Mouse (Mus musculus): ENCODE measurements around the gene Sv2a. TPM values are rescaled to one million over a fixed set of nuclear protein-coding genes. Genes with fewer than 3 reads are reported as not detected.

Gene Sv2a
- polyA plus RNA-seq, 1 experiment from 2014 or later: 2.9 TPM

DNA sequence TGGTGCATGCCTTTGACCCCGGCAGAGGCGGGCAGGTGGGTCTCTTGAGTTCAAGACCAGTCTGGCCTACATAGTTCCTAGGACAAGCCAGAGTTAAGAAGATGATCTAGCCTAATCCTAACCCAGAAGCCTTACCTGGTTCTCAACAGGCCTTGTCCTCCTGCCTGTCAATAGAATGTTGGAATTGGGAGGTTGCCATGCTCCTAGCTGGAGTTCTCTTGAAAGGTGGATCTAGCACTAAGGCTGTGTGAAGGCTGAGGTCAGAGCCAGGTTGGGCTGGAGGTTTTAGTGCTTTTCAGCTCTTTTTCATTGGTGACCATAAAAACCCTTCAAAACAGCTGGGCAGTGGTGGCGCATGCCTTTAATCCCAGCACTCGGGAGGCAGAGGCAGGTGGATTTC, 2.5 kb upstream of the Sv2a start:
- H3K4me1 ChIP-seq (replicated peaks; ENCODE audit: control insufficient read depth, insufficient read depth): 0 out of 2 replicates have a peak, but pooled peaks cover 5% of the 10 kb centered on the region
- TF ChIP-seq CTCF (IDR thresholded peaks at IDR 0.05; ENCODE audit: low read depth) (no peak), EP300 (optimal IDR thresholded peaks at IDR 0.05) (no peak)
- WGBS: 93% methylated on average over 4 of the region's 4 CpGs
- peaks cover 4% of the 10 kb centered on the region; the same call in 1 of the 2 replicates for H3K36me3 ChIP-seq (ENCODE audit: control insufficient read depth, insufficient read depth, low read length)
- no peak overlapping the region for H3K4me3 ChIP-seq (ENCODE audit: low read depth, low read length)
- ATAC-seq (ENCODE audit: low FRiP score, low TSS enrichment) (no peak), DNase-seq (ENCODE audit: low spot score) (no peak)
- H3K9ac ChIP-seq (ENCODE audit: low read length): no peak overlapping the region
- no peak overlapping the region for H3K27ac ChIP-seq (replicated peaks)
- H3K9me3 ChIP-seq (ENCODE audit: control insufficient read depth, low read length): no peaks in the 10 kb centered on the region
- no peaks in the 10 kb centered on the region for H3K27me3 ChIP-seq (ENCODE audit: control insufficient read depth, insufficient read depth, low read length)
- no peak overlapping the region for H3K4me2 ChIP-seq (replicated peaks; ENCODE audit: low read depth)

DNA sequence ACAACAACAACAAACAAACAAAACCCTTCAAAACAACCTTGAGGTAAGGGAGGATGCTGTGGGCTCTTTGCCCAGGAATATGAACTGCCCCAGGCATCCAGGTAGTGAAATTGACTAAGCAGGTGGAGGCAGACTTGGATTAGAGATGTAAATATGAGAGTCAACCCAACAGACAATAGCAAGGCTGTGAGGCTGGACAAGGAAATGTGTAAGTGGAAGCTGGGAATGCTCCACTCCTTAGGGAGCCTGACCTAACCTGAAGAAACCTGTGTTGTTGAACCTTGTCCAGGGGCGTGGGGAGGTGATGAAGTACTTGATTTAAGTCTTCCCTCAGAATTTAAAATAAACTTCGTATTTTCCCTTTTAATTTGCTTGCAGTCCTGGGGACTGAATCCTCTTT, 2.0 kb upstream of the Sv2a start:
- Histone ChIP-seq H3K27ac (replicated peaks) (no peak overlapping the region), H3K4me2 (replicated peaks; ENCODE audit: low read depth) (no peak overlapping the region), H3K9ac (ENCODE audit: low read length) (no peak overlapping the region), H3K4me1 (replicated peaks; ENCODE audit: control insufficient read depth, insufficient read depth) (0 out of 2 replicates have a peak, but pooled peaks cover 5% of the 10 kb centered on the region), H3K36me3 (ENCODE audit: control insufficient read depth, insufficient read depth, low read length) (peaks cover 4% of the 10 kb centered on the region; the same call in 1 of the 2 replicates), H3K27me3 (ENCODE audit: control insufficient read depth, insufficient read depth, low read length) (no peaks in the 10 kb centered on the region), H3K4me3 (ENCODE audit: low read depth, low read length) (no peak overlapping the region), H3K9me3 (ENCODE audit: control insufficient read depth, low read length) (no peaks in the 10 kb centered on the region)
- TF ChIP-seq CTCF (IDR thresholded peaks at IDR 0.05; ENCODE audit: low read depth) (no peak), EP300 (optimal IDR thresholded peaks at IDR 0.05) (no peak)
- 61% methylated on average over 2 of the region's 2 CpGs for WGBS
- ATAC-seq (ENCODE audit: low FRiP score, low TSS enrichment) (no peak), DNase-seq (ENCODE audit: low spot score) (no peak)

DNA sequence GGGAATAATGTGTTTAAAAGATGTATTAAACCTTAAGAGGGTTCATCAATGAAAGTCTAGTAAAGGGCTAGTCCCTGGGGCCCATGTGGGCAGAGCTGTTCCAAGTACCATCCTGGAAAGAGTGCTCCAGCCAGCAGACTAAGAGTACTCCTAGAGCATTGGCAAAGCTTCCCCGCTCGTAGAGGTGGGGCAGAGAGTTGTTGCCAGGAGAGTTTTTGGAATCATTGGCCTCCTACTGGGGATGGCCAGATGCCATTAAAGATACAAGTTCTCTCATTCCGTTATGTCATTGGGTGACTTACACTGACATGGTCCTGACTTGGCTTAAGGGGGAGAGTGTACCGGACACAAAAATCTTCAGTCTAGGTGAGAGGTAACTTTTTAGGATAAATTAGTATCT, 1.4 kb upstream of the Sv2a start:
- Histone ChIP-seq H3K4me3 (ENCODE audit: low read depth, low read length) (no peak overlapping the region), H3K9ac (ENCODE audit: low read length) (no peak overlapping the region), H3K9me3 (ENCODE audit: control insufficient read depth, low read length) (no peaks in the 10 kb centered on the region), H3K27ac (replicated peaks) (no peak overlapping the region), H3K4me1 (replicated peaks; ENCODE audit: control insufficient read depth, insufficient read depth) (0 out of 2 replicates have a peak, but pooled peaks cover 5% of the 10 kb centered on the region), H3K4me2 (replicated peaks; ENCODE audit: low read depth) (no peak overlapping the region), H3K36me3 (ENCODE audit: control insufficient read depth, insufficient read depth, low read length) (peaks cover 2% of the 10 kb centered on the region; the same call in 1 of the 2 replicates), H3K27me3 (ENCODE audit: control insufficient read depth, insufficient read depth, low read length) (no peaks in the 10 kb centered on the region)
- no peak for DNase-seq (ENCODE audit: low spot score)
- no peak for ATAC-seq (ENCODE audit: low FRiP score, low TSS enrichment)
- 52% methylated on average over 4 of the region's 4 CpGs for WGBS
- no peak for TF ChIP-seq CTCF (IDR thresholded peaks at IDR 0.05; ENCODE audit: low read depth)
- TF ChIP-seq EP300 (optimal IDR thresholded peaks at IDR 0.05): no peak

DNA sequence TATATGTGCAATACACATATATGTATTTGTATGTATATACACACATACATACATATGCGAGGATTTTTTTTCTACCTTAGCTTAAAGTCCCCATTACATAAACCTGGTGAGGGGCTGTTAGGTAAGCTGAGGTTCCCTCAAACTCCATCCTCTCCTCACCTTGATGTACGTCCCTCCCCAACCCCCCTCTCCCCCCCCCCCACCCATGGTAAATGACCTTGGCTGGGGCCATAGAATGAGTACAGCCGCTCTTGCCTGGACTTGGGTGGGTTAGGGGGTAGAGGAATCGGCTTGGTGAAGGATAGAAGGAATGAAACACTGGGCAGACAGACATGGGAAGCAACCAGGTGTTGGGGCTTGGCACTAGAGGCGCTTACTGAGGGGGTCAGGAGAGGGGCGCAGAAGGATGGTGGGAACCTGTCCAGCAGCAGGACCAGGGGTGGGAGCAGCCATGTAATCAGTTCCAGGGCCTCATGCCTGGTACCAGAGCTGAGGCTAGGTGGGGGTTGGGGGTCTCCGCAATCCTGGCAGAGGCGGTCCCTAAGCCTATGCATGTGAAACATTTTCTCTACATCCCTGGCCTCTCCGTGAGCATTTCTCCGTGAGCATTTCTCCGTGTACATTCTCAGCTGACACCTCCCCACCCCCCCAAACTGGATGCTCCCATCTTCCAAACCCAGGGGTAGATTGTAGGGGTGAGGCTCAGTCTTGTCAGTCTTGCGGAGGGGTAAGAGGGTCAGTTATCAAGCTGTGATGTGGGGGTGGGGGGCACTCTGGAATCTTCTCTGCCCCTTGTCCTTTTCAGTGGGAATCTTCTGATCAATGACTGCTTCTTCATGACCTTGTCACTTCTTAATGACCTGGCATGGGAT, 795 bp downstream of the Sv2a start:
- H3K4me3 ChIP-seq (ENCODE audit: low read depth, low read length): peak overlapping the region; percentile 46
- DNase-seq (ENCODE audit: low spot score): no peak
- peak overlapping the region; percentile 55; the same call in 1 of the 2 replicates for H3K9ac ChIP-seq (ENCODE audit: low read length)
- peak overlapping the region; percentile 67 for H3K4me2 ChIP-seq (replicated peaks; ENCODE audit: low read depth)
- H3K36me3 ChIP-seq (ENCODE audit: control insufficient read depth, insufficient read depth, low read length): no peaks in the 10 kb centered on the region; the same call in 1 of the 2 replicates
- 43% methylated on average over 11 of the region's 12 CpGs for WGBS
- ATAC-seq (ENCODE audit: low FRiP score, low TSS enrichment): peak; percentile 28; the same call in 1 of the 2 replicates
- H3K27me3 ChIP-seq (ENCODE audit: control insufficient read depth, insufficient read depth, low read length): no peaks in the 10 kb centered on the region
- no peak overlapping the region for H3K27ac ChIP-seq (replicated peaks)
- H3K9me3 ChIP-seq (ENCODE audit: control insufficient read depth, low read length): no peaks in the 10 kb centered on the region
- 0 out of 2 replicates have a peak, but pooled peaks cover 5% of the 10 kb centered on the region for H3K4me1 ChIP-seq (replicated peaks; ENCODE audit: control insufficient read depth, insufficient read depth)
- TF ChIP-seq CTCF (IDR thresholded peaks at IDR 0.05; ENCODE audit: low read depth): no peak
- TF ChIP-seq EP300 (optimal IDR thresholded peaks at IDR 0.05): no peak

DNA sequence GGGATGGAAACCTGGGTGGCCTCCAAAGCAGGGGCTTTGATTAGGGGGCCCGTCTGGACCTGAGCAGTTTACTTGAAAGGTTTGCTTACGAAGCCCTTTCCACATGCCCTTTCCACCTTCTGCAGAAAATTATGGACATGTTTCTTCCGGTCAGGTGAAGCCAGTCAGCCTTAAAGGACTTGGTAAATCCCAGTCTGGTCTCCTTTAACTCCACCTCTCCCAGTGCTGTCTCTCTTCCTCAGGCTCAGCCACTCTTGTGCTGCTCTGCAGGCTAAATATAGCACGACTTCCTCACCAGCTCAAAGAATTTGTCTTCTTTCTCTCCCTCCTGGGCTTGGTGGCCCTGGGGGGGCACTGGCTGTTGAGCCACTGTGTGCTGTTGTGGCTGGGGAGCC, 1.4 kb downstream of the Sv2a start:
- H3K9ac ChIP-seq (ENCODE audit: low read length): no peak overlapping the region
- ATAC-seq (ENCODE audit: low FRiP score, low TSS enrichment) (no peak), DNase-seq (ENCODE audit: low spot score) (no peak)
- H3K27me3 ChIP-seq (ENCODE audit: control insufficient read depth, insufficient read depth, low read length): no peaks in the 10 kb centered on the region
- H3K9me3 ChIP-seq (ENCODE audit: control insufficient read depth, low read length): no peaks in the 10 kb centered on the region
- WGBS: 15% methylated on average over 4 of the region's 4 CpGs
- H3K27ac ChIP-seq (replicated peaks): no peak overlapping the region
- no peak for TF ChIP-seq CTCF (IDR thresholded peaks at IDR 0.05; ENCODE audit: low read depth)
- no peak for TF ChIP-seq EP300 (optimal IDR thresholded peaks at IDR 0.05)
- 0 out of 2 replicates have a peak overlapping the region, but pooled peaks have one; percentile 9 for H3K4me2 ChIP-seq (replicated peaks; ENCODE audit: low read depth)
- 0 out of 2 replicates have a peak, but pooled peaks cover 5% of the 10 kb centered on the region for H3K4me1 ChIP-seq (replicated peaks; ENCODE audit: control insufficient read depth, insufficient read depth)
- no peak overlapping the region for H3K4me3 ChIP-seq (ENCODE audit: low read depth, low read length)
- no peaks in the 10 kb centered on the region; the same call in 1 of the 2 replicates for H3K36me3 ChIP-seq (ENCODE audit: control insufficient read depth, insufficient read depth, low read length)

DNA sequence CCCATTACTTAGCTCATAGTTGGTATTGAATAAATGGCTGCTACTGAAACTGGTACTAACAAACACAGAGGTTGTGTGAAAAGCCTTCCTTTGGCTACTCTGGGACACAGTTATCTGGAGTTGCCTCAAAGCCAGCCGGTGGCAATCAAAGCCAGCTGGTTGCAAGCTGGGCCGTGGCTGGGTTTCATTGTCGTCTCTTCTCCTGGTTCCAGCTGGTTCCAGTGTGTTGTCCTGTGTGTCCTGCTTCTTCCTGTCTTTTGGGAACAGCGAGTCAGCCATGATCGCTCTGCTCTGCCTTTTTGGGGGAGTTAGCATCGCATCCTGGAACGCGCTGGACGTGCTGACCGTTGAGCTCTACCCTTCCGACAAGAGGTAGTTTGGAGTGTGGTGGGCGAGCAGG, 12.0 kb downstream of the Sv2a start:
- H3K9me3 ChIP-seq (ENCODE audit: control insufficient read depth, low read length): no peaks in the 10 kb centered on the region
- no peaks in the 10 kb centered on the region for H3K36me3 ChIP-seq (ENCODE audit: control insufficient read depth, insufficient read depth, low read length)
- H3K27ac ChIP-seq (replicated peaks): no peak overlapping the region
- WGBS: 63% methylated on average over 12 of the region's 12 CpGs
- no peak overlapping the region for H3K4me3 ChIP-seq (ENCODE audit: low read depth, low read length)
- ATAC-seq (ENCODE audit: low FRiP score, low TSS enrichment) (no peak), DNase-seq (ENCODE audit: low spot score) (no peak)
- TF ChIP-seq CTCF (IDR thresholded peaks at IDR 0.05; ENCODE audit: low read depth) (no peak), EP300 (optimal IDR thresholded peaks at IDR 0.05) (no peak)
- no peak overlapping the region for H3K4me2 ChIP-seq (replicated peaks; ENCODE audit: low read depth)
- no peak overlapping the region for H3K9ac ChIP-seq (ENCODE audit: low read length)
- no peaks in the 10 kb centered on the region for H3K27me3 ChIP-seq (ENCODE audit: control insufficient read depth, insufficient read depth, low read length)
- H3K4me1 ChIP-seq (replicated peaks; ENCODE audit: control insufficient read depth, insufficient read depth): peaks cover 8% of the 10 kb centered on the region
